Mouse (Mus musculus): ENCODE measurements around the gene Zfp493.

DNA sequence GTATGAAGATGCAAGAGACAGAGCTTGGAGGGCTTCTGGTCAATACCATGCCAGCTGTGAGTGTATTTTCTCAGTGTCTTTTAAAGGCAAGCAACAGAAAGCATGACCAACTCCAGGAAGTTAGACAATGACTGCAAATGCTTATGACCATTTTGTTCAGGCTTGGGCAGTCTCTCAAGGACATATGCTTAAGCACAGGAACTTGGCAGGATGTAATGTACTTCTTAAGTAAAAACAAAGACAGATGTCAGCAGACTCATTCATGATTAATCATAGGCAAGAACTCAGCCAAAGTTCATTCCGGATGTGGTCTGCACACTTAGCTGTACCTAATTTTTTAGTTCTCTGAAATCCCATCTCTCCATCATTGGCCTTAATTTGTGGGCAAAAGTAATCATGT lies 39.1 kb downstream of the Zfp493 start:
- no peak for TF ChIP-seq CTCF (IDR thresholded peaks at IDR 0.05; ENCODE audit: insufficient read depth, low read depth, low read length)
- TF ChIP-seq POLR2A (IDR thresholded peaks at IDR 0.05; ENCODE audit: insufficient read depth, low read depth, low read length): no peak

Data from olfactory bulb, adult 2 months (tissue).